Mouse (Mus musculus) brain, embryonic 18.5 days (tissue): ENCODE data around the gene Rab3d.
A peak's percentile ranks its signal among the peaks of the same experiment; 100 is the strongest.

Experiments
- DNase-seq: peaks from one replicate; pipeline ENCODE4 v3.0.0-alpha.2; 2012; ENCODE audit warnings: low read depth, low spot score

The Rab3d gene

GRCm38 (mm10) chr9:21918035-21918592 lies at the start of gene Rab3d:
Gene Rab3d (minus strand): TSS chr9:21918192.
- DNase-seq, result peak; percentile 78

GRCm38 (mm10) chr9:21963417-21963816 lies 45.4 kb upstream of the Rab3d start, which contains the start of gene Epor:
Gene Epor (minus strand): TSS chr9:21963506.
- DNase-seq, result no peak

GRCm38 (mm10) chr9:21962416-21963059 lies 44.5 kb upstream of the Rab3d start:
- no peak for DNase-seq

GRCm38 (mm10) chr9:21962010-21962409 lies 44.0 kb upstream of the Rab3d start:
- DNase-seq, result no peak

GRCm38 (mm10) chr9:21961366-21961980 lies 43.5 kb upstream of the Rab3d start:
- no peak for DNase-seq

- no peak for DNase-seq
Measured at GRCm38 (mm10) chr9:21960558-21961208, 42.7 kb upstream of the Rab3d start.

GRCm38 (mm10) chr9:21960135-21960534 lies 42.1 kb upstream of the Rab3d start:
- no peak for DNase-seq

GRCm38 (mm10) chr9:21959244-21959643 lies 41.3 kb upstream of the Rab3d start:
- DNase-seq, result no peak

GRCm38 (mm10) chr9:21958372-21958771 lies 40.4 kb upstream of the Rab3d start:
- no peak for DNase-seq

GRCm38 (mm10) chr9:21955570-21956281 lies 37.7 kb upstream of the Rab3d start, which contains the start of gene Swsap1:
Gene Swsap1 (plus strand): TSS chr9:21955755.
- peak; percentile 98 for DNase-seq

- DNase-seq, result no peak
Measured at GRCm38 (mm10) chr9:21955225-21955569, 37.2 kb upstream of the Rab3d start.

- no peak for DNase-seq
Measured at GRCm38 (mm10) chr9:21954635-21955034, 36.6 kb upstream of the Rab3d start.

GRCm38 (mm10) chr9:21953600-21953999 lies 35.6 kb upstream of the Rab3d start:
- peak; percentile 75 for DNase-seq

- DNase-seq, result no peak
Measured at GRCm38 (mm10) chr9:21951977-21952376, 34.0 kb upstream of the Rab3d start.

GRCm38 (mm10) chr9:21950322-21950721 lies 32.3 kb upstream of the Rab3d start:
- DNase-seq, result no peak

- DNase-seq, result no peak
Measured at GRCm38 (mm10) chr9:21948790-21949189, 30.8 kb upstream of the Rab3d start.

GRCm38 (mm10) chr9:21948146-21948545 lies 30.2 kb upstream of the Rab3d start:
- no peak for DNase-seq

GRCm38 (mm10) chr9:21947540-21948130 lies 29.6 kb upstream of the Rab3d start:
- no peak for DNase-seq

GRCm38 (mm10) chr9:21944267-21944666 lies 26.3 kb upstream of the Rab3d start:
- DNase-seq, result no peak

- no peak for DNase-seq
Measured at GRCm38 (mm10) chr9:21943638-21944037, 25.6 kb upstream of the Rab3d start.

GRCm38 (mm10) chr9:21943046-21943445 lies 25.1 kb upstream of the Rab3d start:
- no peak for DNase-seq
